Mouse (Mus musculus) liver, adult 2 months (tissue): ENCODE data around the gene AA986860. TPM values are rescaled to one million over a fixed set of nuclear protein-coding genes. Genes with fewer than 3 reads are reported as not detected.

Experiments
- DNase-seq: peaks from one replicate; pipeline ENCODE4 v3.0.0-alpha.2; 2011; ENCODE audit warnings: low read depth, low spot score; ENCODE audit errors: extremely low read depth
- H3K27ac ChIP-seq: fragments of 200-500 bp; replicated peaks from 2 replicates; pipeline ENCODE4 v1.5.1; 2012; ENCODE audit warnings: low read depth, mild to moderate bottlenecking, control low read depth, inconsistent platforms, low read length; ENCODE audit not compliant: insufficient read depth
- H3K27me3 ChIP-seq: fragments of 200-500 bp; 2 replicates; pipeline ENCODE4 v1.6.1; 2012; ENCODE audit warnings: mild to moderate bottlenecking, moderate library complexity, low read length, inconsistent platforms; ENCODE audit not compliant: control insufficient read depth, insufficient read depth
- H3K36me3 ChIP-seq: fragments of 200-500 bp; 2 replicates; pipeline ENCODE4 v1.6.1; 2012; ENCODE audit warnings: low read length, inconsistent platforms; ENCODE audit not compliant: control insufficient read depth, insufficient read depth
- H3K4me1 ChIP-seq: fragments of 200-500 bp; 2 replicates; pipeline ENCODE4 v1.6.1; 2011; ENCODE audit warnings: low read length; ENCODE audit not compliant: control insufficient read depth, insufficient read depth
- H3K4me3 ChIP-seq: fragments of 200-500 bp; 2 replicates; pipeline ENCODE4 v1.5.1; 2011; ENCODE audit warnings: low read depth, mild to moderate bottlenecking, control low read depth, low read length, moderate library complexity; ENCODE audit not compliant: insufficient read depth
- H3K79me2 ChIP-seq: fragments of 200-500 bp; 2 replicates; pipeline ENCODE4 v1.6.1; 2012; ENCODE audit warnings: inconsistent platforms, mild to moderate bottlenecking, low read length, moderate library complexity; ENCODE audit not compliant: control insufficient read depth, insufficient read depth
- H3K9ac ChIP-seq: fragments of 200-500 bp; 2 replicates; pipeline ENCODE4 v1.6.1; 2012; ENCODE audit warnings: low read depth, mild to moderate bottlenecking, control low read depth, inconsistent platforms, low read length
- CTCF ChIP-seq: fragments of 200-500 bp; IDR thresholded peaks from 2 replicates; pipeline ENCODE4 v1.5.1; 2011; ENCODE audit warnings: low read depth, low read length, control low read depth
- POLR2A ChIP-seq: fragments of 200-500 bp; IDR thresholded peaks from 2 replicates; pipeline ENCODE4 v1.6.1; 2011; ENCODE audit warnings: low read length, control low read depth; ENCODE audit not compliant: insufficient read depth; ENCODE audit errors: extremely low read depth
- WGBS: fragments of 180-500 bp; shearing (Covaris S2); methylation state at CpG from one replicate; pipeline ENCODE4 v1.1.7; 2018; 5-methylcytosine and 5-hydroxymethylcytosine counted together
- polyA plus RNA-seq: library from polyadenylated mRNA; depleted of rRNA; stranded (reverse); fragments of >200 nt; gene quantifications from 2 replicates; pipeline ENCODE4 v1.2.3, GENCODE M21; 2012
- total RNA-seq: library from RNA; depleted of rRNA; stranded (reverse); fragments of >200 nt; gene quantifications from 2 replicates; pipeline ENCODE4 v1.2.3, GENCODE M21; 2014

The AA986860 gene
- total and polyA plus RNA-seq, 2 experiments, result 0.18 to 0.65 TPM

GRCm38 (mm10) chr1:130742201-130742600 is 10.4 kb downstream of the AA986860 start:
- TF ChIP-seq CTCF (no peak), POLR2A (no peak)
- Histone ChIP-seq H3K27me3 (no peaks in the 10 kb centered on the region), H3K4me1 (peaks cover 12% of the 10 kb centered on the region), H3K27ac (no peak overlapping the region), H3K79me2 (no peaks in the 10 kb centered on the region), H3K36me3 (no peaks in the 10 kb centered on the region), H3K9ac (no peak overlapping the region), H3K4me3 (no peak overlapping the region)
- no peak for DNase-seq
- WGBS, result 96% methylated on average over 7 of the region's 7 CpGs

GRCm38 (mm10) chr1:130743775-130744174 is 12.0 kb downstream of the AA986860 start:
- no peak for DNase-seq
- H3K4me3 ChIP-seq, result no peak overlapping the region
- H3K27ac ChIP-seq, result no peak overlapping the region
- TF ChIP-seq CTCF, result no peak
- no peak for TF ChIP-seq POLR2A
- no peaks in the 10 kb centered on the region for H3K79me2 ChIP-seq
- no peak overlapping the region for H3K9ac ChIP-seq
- H3K4me1 ChIP-seq, result peaks cover 12% of the 10 kb centered on the region
- 95% methylated on average over 1 of the region's 1 CpGs for WGBS
- H3K36me3 ChIP-seq, result no peaks in the 10 kb centered on the region
- no peaks in the 10 kb centered on the region for H3K27me3 ChIP-seq

GRCm38 (mm10) chr1:130744217-130744616 is 12.4 kb downstream of the AA986860 start:
- WGBS, result 92% methylated on average over 2 of the region's 2 CpGs
- TF ChIP-seq CTCF (no peak), POLR2A (no peak)
- Histone ChIP-seq H3K4me1 (peaks cover 12% of the 10 kb centered on the region), H3K9ac (no peak overlapping the region), H3K27me3 (no peaks in the 10 kb centered on the region), H3K36me3 (no peaks in the 10 kb centered on the region), H3K79me2 (no peaks in the 10 kb centered on the region), H3K27ac (no peak overlapping the region), H3K4me3 (no peak overlapping the region)
- no peak for DNase-seq

- Histone ChIP-seq H3K79me2 (no peaks in the 10 kb centered on the region), H3K27me3 (no peaks in the 10 kb centered on the region), H3K9ac (no peak overlapping the region), H3K36me3 (no peaks in the 10 kb centered on the region), H3K27ac (no peak overlapping the region), H3K4me1 (peaks cover 12% of the 10 kb centered on the region), H3K4me3 (no peak overlapping the region)
- DNase-seq, result no peak
- TF ChIP-seq CTCF (no peak), POLR2A (no peak)
- 89% methylated on average over 5 of the region's 5 CpGs for WGBS
Measured at GRCm38 (mm10) chr1:130744961-130745360, 13.2 kb downstream of the AA986860 start.

- 96% methylated on average over 3 of the region's 3 CpGs for WGBS
- Histone ChIP-seq H3K4me1 (peaks cover 7% of the 10 kb centered on the region), H3K9ac (no peak overlapping the region), H3K27me3 (no peaks in the 10 kb centered on the region), H3K4me3 (no peak overlapping the region), H3K36me3 (no peaks in the 10 kb centered on the region), H3K79me2 (no peaks in the 10 kb centered on the region), H3K27ac (no peak overlapping the region)
- DNase-seq, result no peak
- TF ChIP-seq CTCF (no peak), POLR2A (no peak)
Measured at GRCm38 (mm10) chr1:130745591-130745990, 13.8 kb downstream of the AA986860 start.

- no peak for DNase-seq
- H3K4me3 ChIP-seq, result no peak overlapping the region
- WGBS, result 89% methylated on average over 3 of the region's 3 CpGs
- H3K9ac ChIP-seq, result no peak overlapping the region
- H3K36me3 ChIP-seq, result no peaks in the 10 kb centered on the region
- H3K4me1 ChIP-seq, result peaks cover 1% of the 10 kb centered on the region; the same call in 1 of the 2 replicates
- no peaks in the 10 kb centered on the region for H3K27me3 ChIP-seq
- TF ChIP-seq CTCF (no peak), POLR2A (no peak)
- H3K27ac ChIP-seq, result no peak overlapping the region
- no peaks in the 10 kb centered on the region for H3K79me2 ChIP-seq
Measured at GRCm38 (mm10) chr1:130746819-130747218, 15.0 kb downstream of the AA986860 start.
